Mouse (Mus musculus): ENCODE results near the gene Zfp36. TPM values are rescaled to one million over a fixed set of nuclear protein-coding genes. Genes with fewer than 3 reads are reported as not detected.

Gene Zfp36
- polyA plus RNA-seq, 1 experiment from 2014 or later = 13.5 TPM

- 3% methylated on average over 4 of the region's 4 CpGs for WGBS
- Histone ChIP-seq H3K27ac (replicated peaks; ENCODE audit: low read depth, low read length) (no peak overlapping the region), H3K4me2 (ENCODE audit: low read depth, low read length) (no peak overlapping the region), H3K4me1 (ENCODE audit: control insufficient read depth, insufficient read depth, low read length) (peaks cover 3% of the 10 kb centered on the region), H3K27me3 (replicated peaks; ENCODE audit: control insufficient read depth, insufficient read depth, low read length) (no peaks in the 10 kb centered on the region), H3K4me3 (ENCODE audit: low read depth, low read length) (no peak overlapping the region), H3K9ac (ENCODE audit: low read depth, low read length) (no peak overlapping the region), H3K9me3 (ENCODE audit: control insufficient read depth, low read length) (no peaks in the 10 kb centered on the region), H3K36me3 (ENCODE audit: control insufficient read depth, insufficient read depth, low read length) (no peaks in the 10 kb centered on the region)
- DNase-seq (ENCODE audit: low spot score) (peak; percentile 75), ATAC-seq (ENCODE audit: low read depth) (no peak)
Observed at GRCm38 (mm10) chr7:28344637-28345036, 35.4 kb downstream of the Zfp36 start.

DNA sequence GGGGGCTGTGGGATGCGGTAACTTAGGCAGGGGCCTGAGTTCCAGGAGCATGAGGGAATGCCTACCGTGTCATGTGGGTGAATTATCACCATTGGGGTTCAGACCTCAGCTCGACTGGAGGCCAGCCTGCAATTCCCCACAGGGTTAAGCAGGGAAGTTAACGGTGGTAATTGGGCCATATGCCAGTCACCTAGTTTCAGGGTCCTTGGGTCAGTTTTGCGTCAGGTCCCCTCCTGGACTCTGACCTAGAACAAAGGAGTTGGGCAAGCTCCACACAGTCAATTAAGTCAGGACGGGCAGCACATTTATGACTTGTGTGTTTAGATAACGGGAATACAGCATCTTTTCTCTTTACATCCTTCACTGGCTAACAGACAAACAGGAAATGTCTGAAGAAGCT is 38.7 kb downstream of the Zfp36 start:
- H3K4me1 ChIP-seq (ENCODE audit: control insufficient read depth, insufficient read depth, low read length) = peaks cover 7% of the 10 kb centered on the region
- no peaks in the 10 kb centered on the region for H3K36me3 ChIP-seq (ENCODE audit: control insufficient read depth, insufficient read depth, low read length)
- no peak overlapping the region for H3K4me3 ChIP-seq (ENCODE audit: low read depth, low read length)
- no peak overlapping the region for H3K4me2 ChIP-seq (ENCODE audit: low read depth, low read length)
- no peaks in the 10 kb centered on the region for H3K27me3 ChIP-seq (replicated peaks; ENCODE audit: control insufficient read depth, insufficient read depth, low read length)
- H3K9ac ChIP-seq (ENCODE audit: low read depth, low read length) = no peak overlapping the region
- ATAC-seq (ENCODE audit: low read depth) = no peak
- H3K9me3 ChIP-seq (ENCODE audit: control insufficient read depth, low read length) = no peaks in the 10 kb centered on the region
- DNase-seq (ENCODE audit: low spot score) = no peak
- WGBS = 42% methylated on average over 7 of the region's 7 CpGs
- no peak overlapping the region for H3K27ac ChIP-seq (replicated peaks; ENCODE audit: low read depth, low read length)

DNA sequence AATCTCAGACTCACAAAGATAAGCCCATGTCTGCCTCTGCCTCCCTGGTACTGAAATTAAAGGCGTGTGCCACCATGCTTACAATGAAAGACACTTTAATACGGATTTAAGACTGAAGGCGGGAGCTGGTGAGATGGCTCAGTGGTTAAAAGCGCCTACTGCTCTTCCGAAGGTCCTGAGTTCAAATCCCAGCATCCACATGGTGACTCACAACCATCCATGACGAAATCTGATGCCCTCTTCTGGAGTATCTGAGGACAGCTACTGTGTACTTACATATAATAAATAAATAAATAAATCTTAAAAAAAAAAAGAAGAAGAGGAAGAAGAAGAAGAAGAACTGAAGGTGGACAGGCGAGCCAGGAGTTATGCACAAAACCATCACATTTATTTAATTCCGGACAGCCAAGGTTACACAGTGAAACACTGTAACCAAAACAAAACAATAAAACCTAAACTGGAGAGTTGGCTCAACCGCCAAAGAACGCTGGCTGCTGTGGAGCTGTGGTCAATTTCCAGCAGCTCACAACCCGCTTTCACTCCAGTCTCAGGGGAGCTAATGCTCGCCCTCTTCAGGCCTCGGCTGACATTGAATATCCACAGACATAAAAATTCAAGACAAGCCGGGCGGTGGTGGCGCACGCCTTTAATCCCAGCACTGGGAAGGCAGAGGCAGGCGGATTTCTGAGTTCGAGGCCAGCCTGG is 40.7 kb downstream of the Zfp36 start:
- DNase-seq (ENCODE audit: low spot score) (peak; percentile 53), ATAC-seq (ENCODE audit: low read depth) (no peak)
- Histone ChIP-seq H3K27ac (replicated peaks; ENCODE audit: low read depth, low read length) (peak overlapping the region; percentile 87), H3K36me3 (ENCODE audit: control insufficient read depth, insufficient read depth, low read length) (0 out of 2 replicates have a peak, but pooled peaks cover 5% of the 10 kb centered on the region), H3K9me3 (ENCODE audit: control insufficient read depth, low read length) (no peaks in the 10 kb centered on the region), H3K27me3 (replicated peaks; ENCODE audit: control insufficient read depth, insufficient read depth, low read length) (no peaks in the 10 kb centered on the region), H3K4me1 (ENCODE audit: control insufficient read depth, insufficient read depth, low read length) (peaks cover 7% of the 10 kb centered on the region), H3K4me2 (ENCODE audit: low read depth, low read length) (peak overlapping the region; percentile 88), H3K9ac (ENCODE audit: low read depth, low read length) (peak overlapping the region; percentile 96), H3K4me3 (ENCODE audit: low read depth, low read length) (peak overlapping the region; percentile 100)
- WGBS = 74% methylated on average over 19 of the region's 19 CpGs

- Histone ChIP-seq H3K9ac (ENCODE audit: low read depth, low read length) (peak within 1 kb of the TSS; percentile 96), H3K27me3 (replicated peaks; ENCODE audit: control insufficient read depth, insufficient read depth, low read length) (no peaks in the 10 kb centered on the region), H3K36me3 (ENCODE audit: control insufficient read depth, insufficient read depth, low read length) (0 out of 2 replicates have a peak, but pooled peaks cover 5% of the 10 kb centered on the region), H3K27ac (replicated peaks; ENCODE audit: low read depth, low read length) (peak within 1 kb of the TSS; percentile 87), H3K4me3 (ENCODE audit: low read depth, low read length) (peak within 1 kb of the TSS; percentile 100), H3K9me3 (ENCODE audit: control insufficient read depth, low read length) (no peaks in the 10 kb centered on the region), H3K4me1 (ENCODE audit: control insufficient read depth, insufficient read depth, low read length) (peaks cover 7% of the 10 kb centered on the region), H3K4me2 (ENCODE audit: low read depth, low read length) (peak within 1 kb of the TSS; percentile 88)
- 1% methylated on average over 67 of the region's 77 CpGs for WGBS
- peak; percentile 99 for ATAC-seq (ENCODE audit: low read depth)
- peak; percentile 100 for DNase-seq (ENCODE audit: low spot score)
Observed at GRCm38 (mm10) chr7:28338108-28338998, 41.7 kb downstream of the Zfp36 start, which contains the start of gene Supt5. Gene Supt5 (minus strand): TSS chr7:28338746.

DNA sequence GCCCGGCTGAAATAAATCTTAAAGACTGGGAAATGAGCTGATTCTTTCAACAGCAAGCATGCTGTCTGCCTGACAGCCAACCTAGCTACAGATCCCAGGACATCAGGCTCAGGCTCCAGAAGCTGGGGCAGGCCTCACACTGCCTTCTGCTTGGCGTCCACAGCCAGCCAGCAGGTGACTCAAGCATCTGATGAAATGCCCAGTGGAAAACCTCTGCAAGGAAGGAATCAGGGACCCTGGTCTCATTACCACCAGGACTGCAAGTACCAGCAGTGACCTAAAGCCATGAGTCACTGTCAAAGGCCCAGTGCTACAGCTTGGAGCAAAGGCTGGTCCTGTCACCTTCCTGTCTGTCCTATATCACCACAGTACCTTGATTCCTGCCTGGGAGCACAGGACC is 44.6 kb downstream of the Zfp36 start:
- no peak for ATAC-seq (ENCODE audit: low read depth)

GRCm38 (mm10) chr7:28334534-28334933 is 45.5 kb downstream of the Zfp36 start:
- no peak overlapping the region for H3K4me3 ChIP-seq (ENCODE audit: low read depth, low read length)
- H3K4me2 ChIP-seq (ENCODE audit: low read depth, low read length) = no peak overlapping the region
- peaks cover 25% of the 10 kb centered on the region for H3K36me3 ChIP-seq (ENCODE audit: control insufficient read depth, insufficient read depth, low read length)
- H3K9me3 ChIP-seq (ENCODE audit: control insufficient read depth, low read length) = no peaks in the 10 kb centered on the region
- WGBS = 83% methylated on average over 4 of the region's 4 CpGs
- H3K27ac ChIP-seq (replicated peaks; ENCODE audit: low read depth, low read length) = no peak overlapping the region
- DNase-seq (ENCODE audit: low spot score) = no peak
- no peaks in the 10 kb centered on the region for H3K27me3 ChIP-seq (replicated peaks; ENCODE audit: control insufficient read depth, insufficient read depth, low read length)
- ATAC-seq (ENCODE audit: low read depth) = no peak
- no peak overlapping the region for H3K9ac ChIP-seq (ENCODE audit: low read depth, low read length)
- H3K4me1 ChIP-seq (ENCODE audit: control insufficient read depth, insufficient read depth, low read length) = peaks cover 7% of the 10 kb centered on the region

More for the DNA sequence above, 44.6 kb downstream of the Zfp36 start:
- Histone ChIP-seq H3K9ac (ENCODE audit: low read depth, low read length) (no peak overlapping the region), H3K27ac (replicated peaks; ENCODE audit: low read depth, low read length) (no peak overlapping the region), H3K36me3 (ENCODE audit: control insufficient read depth, insufficient read depth, low read length) (peaks cover 16% of the 10 kb centered on the region), H3K9me3 (ENCODE audit: control insufficient read depth, low read length) (no peaks in the 10 kb centered on the region), H3K4me1 (ENCODE audit: control insufficient read depth, insufficient read depth, low read length) (peaks cover 7% of the 10 kb centered on the region), H3K4me3 (ENCODE audit: low read depth, low read length) (no peak overlapping the region), H3K4me2 (ENCODE audit: low read depth, low read length) (no peak overlapping the region), H3K27me3 (replicated peaks; ENCODE audit: control insufficient read depth, insufficient read depth, low read length) (no peaks in the 10 kb centered on the region)
- no peak for DNase-seq (ENCODE audit: low spot score)
- WGBS = 90% methylated on average over 2 of the region's 2 CpGs

DNA sequence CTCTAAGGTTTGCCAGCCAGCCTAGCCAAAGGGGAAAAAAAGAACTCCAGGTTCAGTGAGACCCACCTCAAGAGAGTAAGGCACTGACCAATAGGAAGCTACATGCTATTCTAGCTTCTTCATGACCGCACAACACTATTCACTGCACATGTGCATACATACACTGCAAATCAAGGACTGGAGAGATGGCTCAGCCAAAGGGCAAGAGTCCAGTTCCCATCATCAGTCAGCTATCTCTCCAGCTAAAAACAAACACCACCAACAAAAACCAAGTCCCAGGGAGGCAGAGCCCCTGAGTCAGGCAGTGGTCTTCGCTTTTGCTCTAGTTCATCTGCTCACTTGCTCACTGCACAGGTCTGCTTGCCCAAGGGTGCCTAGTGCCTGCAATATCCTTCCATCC is 51.8 kb downstream of the Zfp36 start:
- Histone ChIP-seq H3K9me3 (ENCODE audit: control insufficient read depth, low read length) (no peaks in the 10 kb centered on the region), H3K9ac (ENCODE audit: low read depth, low read length) (no peak overlapping the region), H3K4me3 (ENCODE audit: low read depth, low read length) (no peak overlapping the region), H3K4me2 (ENCODE audit: low read depth, low read length) (no peak overlapping the region), H3K4me1 (ENCODE audit: control insufficient read depth, insufficient read depth, low read length) (no peaks in the 10 kb centered on the region), H3K27me3 (replicated peaks; ENCODE audit: control insufficient read depth, insufficient read depth, low read length) (no peaks in the 10 kb centered on the region), H3K27ac (replicated peaks; ENCODE audit: low read depth, low read length) (no peak overlapping the region), H3K36me3 (ENCODE audit: control insufficient read depth, insufficient read depth, low read length) (peaks cover 78% of the 10 kb centered on the region)
- no peak for ATAC-seq (ENCODE audit: low read depth)
- 93% methylated on average over 2 of the region's 2 CpGs for WGBS
- DNase-seq (ENCODE audit: low spot score) = no peak

Measured in embryonic facial prominence, embryonic 14.5 days (tissue).